Mouse (Mus musculus): Measurements from ENCODE around the gene Tmem44.

DNA sequence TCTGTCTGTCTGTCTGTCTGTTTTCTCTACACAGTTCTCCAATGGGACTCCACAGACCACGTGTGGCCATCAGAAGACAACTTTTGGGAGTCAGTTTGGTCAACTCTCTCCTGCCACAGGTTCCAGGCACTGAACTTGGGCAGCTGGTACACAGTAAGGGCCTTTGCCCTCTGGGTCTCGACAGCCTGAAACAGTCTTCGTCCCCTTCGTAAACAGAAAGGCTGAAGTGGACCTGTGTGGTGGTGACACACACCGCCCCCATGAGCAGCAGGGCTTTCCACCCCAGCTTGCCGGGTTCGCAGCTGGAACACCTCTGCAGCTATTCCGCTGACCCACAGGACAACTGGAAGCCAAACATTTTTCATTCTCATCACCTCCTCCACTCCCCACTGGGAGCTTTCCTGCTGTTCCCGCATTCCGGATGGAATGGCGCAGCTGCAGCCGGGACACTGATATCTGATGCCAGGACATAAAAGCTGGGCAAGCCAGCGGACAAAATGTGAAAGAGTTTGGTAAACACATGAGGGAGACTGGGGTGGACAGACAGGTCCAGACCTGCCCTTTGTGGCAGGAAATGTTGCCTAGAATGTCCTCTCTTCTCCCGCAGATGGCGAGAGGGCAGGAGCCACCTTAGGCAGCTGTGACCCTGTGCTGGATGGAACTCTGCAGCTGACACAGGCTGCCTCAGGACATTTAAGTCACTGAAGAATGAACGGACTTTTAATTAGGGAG lies 51.4 kb downstream of the Tmem44 start:
- no peak for TF ChIP-seq POLR2A (IDR thresholded peaks at IDR 0.05; ENCODE audit: borderline replicate concordance, low read depth, low read length)
- TF ChIP-seq CTCF (IDR thresholded peaks at IDR 0.05; ENCODE audit: low read depth, low read length): no peak
